Comparison of ENCODE assay signal across 32 mouse cellular contexts in genomic region chr1:161426277-161427056, GRCm38 (mm10). TPM values are rescaled to one million over a fixed set of nuclear protein-coding genes. Genes with fewer than 3 reads are reported as not detected.
A peak's percentile ranks its signal among the peaks of the same experiment; 100 is the strongest.
DNase-seq lines count a peak whose midpoint lies in the region; ATAC-seq and TF ChIP-seq lines count a peak whose summit lies in the region.
"Had no signal": no experiment of that assay in that cellular context is flagged by ENCODE, and none has a peak within 500 bp of the region (broad histone marks: within the 10 kb centered on the region; RNA-seq: fewer than 3 reads in every experiment).

No protein-coding gene starts in this region.

- 60% methylated on average over 4 of the region's 4 CpGs for WGBS in kidney, postnatal 0 days
- WGBS in lung, embryonic 15.5 days, result 34% methylated on average over 4 of the region's 4 CpGs
- 50% methylated on average over 4 of the region's 4 CpGs for WGBS in embryonic facial prominence, embryonic 14.5 days

- no peak overlapping the region for H3K4me2 ChIP-seq in kidney, postnatal 0 days (ENCODE audit: low read length)
- H3K4me2 ChIP-seq in lung, embryonic 15.5 days, result no peak overlapping the region
- no peak overlapping the region for H3K4me2 ChIP-seq in embryonic facial prominence, embryonic 14.5 days (ENCODE audit: low read depth, low read length)
- H3K4me2 ChIP-seq: embryonic facial prominence, embryonic 13.5 days; forebrain, embryonic 13.5 days; heart, embryonic 13.5 days; hindbrain, embryonic 14.5 days had no signal

- no peak overlapping the region for H3K27ac ChIP-seq in kidney, postnatal 0 days
- H3K27ac ChIP-seq in lung, embryonic 15.5 days, result no peak overlapping the region
- no peak overlapping the region for H3K27ac ChIP-seq in embryonic facial prominence, embryonic 14.5 days (replicated peaks; ENCODE audit: low read depth, low read length)
- H3K27ac ChIP-seq: embryonic facial prominence, embryonic 13.5 days; forebrain, embryonic 10.5 days; forebrain, embryonic 13.5 days; heart, adult 2 months; heart, embryonic 10.5 days; heart, embryonic 13.5 days; hindbrain, embryonic 14.5 days; hindbrain, postnatal 0 days had no signal

- peak; percentile 48 for DNase-seq in kidney, postnatal 0 days (ENCODE audit: low spot score)
- no peak for DNase-seq in kidney, postnatal 36 days
- DNase-seq in lung, adult 18-20 months, result no peak
- DNase-seq in 3T3-L1 (ENCODE audit: low read depth, low spot score), result peak; percentile 20
- peak; percentile 66 for DNase-seq in embryonic facial prominence, embryonic 14.5 days (ENCODE audit: low spot score)
- no peak for DNase-seq in spleen, postnatal 36 days (ENCODE audit: low spot score in 2 of 2)
- DNase-seq: adrenal gland, adult 8-10 months; adrenal gland, postnatal 25 days; cerebellum, adult 11-12 months; cerebellum, adult 8-10 months; cerebellum, postnatal 10 days; cerebellum, postnatal 36 days; embryo, embryonic 11 days; gastrocnemius, postnatal 10 days; gastrocnemius, postnatal 36 days; heart, adult 2 months; heart, postnatal 14 days; heart, postnatal 4 days had no signal

- no peaks in the 10 kb centered on the region for H3K36me3 ChIP-seq in kidney, postnatal 0 days (ENCODE audit: insufficient read depth, low read length)
- H3K36me3 ChIP-seq in lung, embryonic 15.5 days, result no peaks in the 10 kb centered on the region
- no peaks in the 10 kb centered on the region for H3K36me3 ChIP-seq in embryonic facial prominence, embryonic 14.5 days (ENCODE audit: control insufficient read depth, insufficient read depth, low read length)
- H3K36me3 ChIP-seq: embryonic facial prominence, embryonic 13.5 days; forebrain, embryonic 10.5 days; heart, embryonic 10.5 days; heart, embryonic 13.5 days had no signal

- no peak overlapping the region for H3K4me3 ChIP-seq in kidney, postnatal 0 days (replicated peaks; ENCODE audit: low read depth, low read length)
- H3K4me3 ChIP-seq in lung, embryonic 15.5 days, result no peak overlapping the region
- H3K4me3 ChIP-seq in embryonic facial prominence, embryonic 14.5 days (ENCODE audit: low read depth, low read length), result no peak overlapping the region
- H3K4me3 ChIP-seq: embryonic facial prominence, embryonic 13.5 days; forebrain, embryonic 10.5 days; forebrain, embryonic 13.5 days; heart, adult 2 months; heart, embryonic 10.5 days; heart, embryonic 13.5 days had no signal

- no peaks in the 10 kb centered on the region for H3K4me1 ChIP-seq in kidney, postnatal 0 days (replicated peaks; ENCODE audit: insufficient read depth, low read length)
- no peaks in the 10 kb centered on the region for H3K4me1 ChIP-seq in lung, embryonic 15.5 days
- H3K4me1 ChIP-seq in embryonic facial prominence, embryonic 14.5 days (ENCODE audit: control insufficient read depth, insufficient read depth, low read length), result no peaks in the 10 kb centered on the region; the same call in 1 of the 2 replicates
- H3K4me1 ChIP-seq: embryonic facial prominence, embryonic 13.5 days; forebrain, embryonic 10.5 days; forebrain, embryonic 13.5 days; heart, embryonic 10.5 days; heart, embryonic 13.5 days had no signal

- TF ChIP-seq CTCF in kidney, postnatal 0 days (IDR thresholded peaks at IDR 0.05; ENCODE audit: low read depth), result no peak

- H3K27me3 ChIP-seq in kidney, postnatal 0 days (ENCODE audit: insufficient read depth, low read length), result no peaks in the 10 kb centered on the region
- no peaks in the 10 kb centered on the region for H3K27me3 ChIP-seq in lung, embryonic 15.5 days
- H3K27me3 ChIP-seq in embryonic facial prominence, embryonic 14.5 days (replicated peaks; ENCODE audit: control insufficient read depth, insufficient read depth, low read length), result no peaks in the 10 kb centered on the region
- H3K27me3 ChIP-seq: embryonic facial prominence, embryonic 13.5 days; forebrain, embryonic 13.5 days; heart, embryonic 13.5 days had no signal

- no peaks in the 10 kb centered on the region for H3K9me3 ChIP-seq in kidney, postnatal 0 days (replicated peaks; ENCODE audit: low read length)
- no peaks in the 10 kb centered on the region for H3K9me3 ChIP-seq in lung, embryonic 15.5 days
- no peaks in the 10 kb centered on the region for H3K9me3 ChIP-seq in embryonic facial prominence, embryonic 14.5 days (ENCODE audit: control insufficient read depth, low read length)
- H3K9me3 ChIP-seq: embryonic facial prominence, embryonic 13.5 days; forebrain, embryonic 10.5 days; forebrain, embryonic 13.5 days; heart, embryonic 10.5 days had no signal

- H3K9ac ChIP-seq in kidney, postnatal 0 days (ENCODE audit: low read depth, low read length), result no peak overlapping the region
- no peak overlapping the region for H3K9ac ChIP-seq in lung, embryonic 15.5 days
- no peak overlapping the region for H3K9ac ChIP-seq in embryonic facial prominence, embryonic 14.5 days (ENCODE audit: low read depth, low read length)
- H3K9ac ChIP-seq: embryonic facial prominence, embryonic 13.5 days; forebrain, embryonic 13.5 days; heart, embryonic 13.5 days; hindbrain, embryonic 14.5 days had no signal

- ATAC-seq in kidney, postnatal 0 days (replicated peaks; ENCODE audit: low FRiP score, low read depth), result no peak
- ATAC-seq in lung, embryonic 15.5 days (ENCODE audit: borderline replicate concordance, extremely low read depth, low FRiP score, low TSS enrichment), result peak; percentile 86
- peak; percentile 26; the same call in 1 of the 2 replicates for ATAC-seq in embryonic facial prominence, embryonic 14.5 days (ENCODE audit: low read depth)
- ATAC-seq: CD4-positive, CD25-positive, alpha-beta regulatory T cell, adult 4 months; forebrain, embryonic 13.5 days; forebrain, embryonic 16.5 days; hindbrain, postnatal 0 days had no signal

RNA-seq across cellular contexts. Expression of gene Tnfsf4, which starts 31.3 kb away (rescaled TPM):
- polyA plus RNA-seq in kidney, postnatal 0 days (2015; fragmentation: Nextera tagmentation; extraction: Ambion mirVana), result 0.05 and 0.17 TPM in 2 replicates
- not detected in 2 replicates for polyA plus RNA-seq in lung, embryonic 15.5 days (2015; fragmentation: Nextera tagmentation; extraction: Ambion mirVana)
- 0.08 and 0.33 TPM in 2 replicates for polyA plus RNA-seq in embryonic facial prominence, embryonic 14.5 days (2014; fragmentation: Nextera tagmentation; extraction: Ambion mirVana)
- polyA plus RNA-seq: brain, embryonic 14.5 days; C2C12; cortical plate, adult 2 months; embryonic facial prominence, embryonic 13.5 days; forebrain, embryonic 10.5 days; forebrain, embryonic 13.5 days; forebrain, embryonic 16.5 days; heart, adult 2 months; heart, embryonic 10.5 days; heart, embryonic 13.5 days; hindbrain, embryonic 11.5 days; hindbrain, postnatal 0 days had no signal

Comparison
In these comparisons a context has a peak if more than half of its experiments do, and no peak if none do; other contexts are left out.
1. DNase-seq: peak in kidney, postnatal 0 days (single experiment), 3T3-L1 (single experiment) and embryonic facial prominence, embryonic 14.5 days (single experiment); none in kidney, postnatal 36 days (0 of 2), lung, adult 18-20 months (0 of 2) and spleen, postnatal 36 days (0 of 2).